Mouse (Mus musculus) brain, embryonic 14.5 days (tissue): Measurements from ENCODE around the gene Vps13d.

Experiments
- CTCF ChIP-seq: fragments of 200-500 bp; IDR thresholded peaks from 2 replicates; pipeline ENCODE4 v1.5.1; 2012; ENCODE audit warnings: inconsistent platforms, mild to moderate bottlenecking, moderate library complexity, borderline replicate concordance; ENCODE audit not compliant: insufficient read depth, insufficient read length; ENCODE audit errors: extremely low read depth
- POLR2A ChIP-seq: fragments of 200-500 bp; IDR thresholded peaks from 2 replicates; pipeline ENCODE4 v1.6.1; 2012; ENCODE audit warnings: mild to moderate bottlenecking, inconsistent platforms, borderline replicate concordance; ENCODE audit not compliant: poor library complexity, insufficient read depth, insufficient read length, severe bottlenecking; ENCODE audit errors: extremely low read depth

- TF ChIP-seq CTCF (no peak), POLR2A (no peak)
Observed at GRCm38 (mm10) chr4:145242719-145243350, 48.0 kb upstream of the Vps13d start.
